Mouse (Mus musculus) heart, embryonic 13.5 days (tissue): ENCODE measurements around the gene Arl3. TPM values are rescaled to one million over a fixed set of nuclear protein-coding genes. Genes with fewer than 3 reads are reported as not detected.

Experiments
- ATAC-seq: fragments of 200-750 bp; cut with Nextera tagmentation; 2 replicates; pipeline ENCODE4 v1.8.0; 2017; ENCODE audit warnings: moderate TSS enrichment; ENCODE audit not compliant: insufficient number of reproducible peaks, low FRiP score, low TSS enrichment; ENCODE audit errors: extremely low read depth
- H3K27ac ChIP-seq: fragments of 300-500 bp; sonication (generic); replicated peaks from 2 replicates; pipeline ENCODE4 v1.5.1; 2015; ENCODE audit warnings: moderate library complexity, mild to moderate bottlenecking, inconsistent platforms
- H3K27me3 ChIP-seq: fragments of 300-500 bp; sonication (generic); replicated peaks from 2 replicates; pipeline ENCODE4 v1.6.1; 2015; ENCODE audit warnings: mild to moderate bottlenecking, inconsistent platforms
- H3K36me3 ChIP-seq: fragments of 300-500 bp; sonication (generic); 2 replicates; pipeline ENCODE4 v1.6.1; 2015; ENCODE audit warnings: mild to moderate bottlenecking, inconsistent platforms
- H3K4me1 ChIP-seq: fragments of 300-500 bp; sonication (generic); 2 replicates; pipeline ENCODE4 v1.6.1; 2015; ENCODE audit warnings: inconsistent platforms
- H3K4me2 ChIP-seq: fragments of 300-500 bp; sonication (generic); 2 replicates; pipeline ENCODE4 v1.6.1; 2015; ENCODE audit warnings: inconsistent platforms, mild to moderate bottlenecking, moderate library complexity
- H3K4me3 ChIP-seq: fragments of 300-500 bp; sonication (generic); 2 replicates; pipeline ENCODE4 v1.5.1; 2015; ENCODE audit warnings: moderate library complexity, mild to moderate bottlenecking, inconsistent platforms
- H3K9ac ChIP-seq: fragments of 300-500 bp; sonication (generic); 2 replicates; pipeline ENCODE4 v1.6.1; 2015; ENCODE audit warnings: inconsistent platforms, mild to moderate bottlenecking, moderate library complexity
- H3K9me3 ChIP-seq: fragments of 300-500 bp; sonication (generic); 2 replicates; pipeline ENCODE4 v1.6.1; 2016; ENCODE audit warnings: inconsistent platforms
- WGBS: fragments of 180-500 bp; shearing (Covaris S2); methylation state at CpG from one replicate; pipeline ENCODE4 v1.1.7; 2015; ENCODE audit warnings: mixed read lengths; 5-methylcytosine and 5-hydroxymethylcytosine counted together
- polyA plus RNA-seq: library from polyadenylated mRNA; unstranded; fragments of >200 nt; fragmentation: Nextera tagmentation; extraction: Ambion mirVana; gene quantifications from 2 replicates; pipeline ENCODE4 v1.2.1, GENCODE M21; 2015

The Arl3 gene
- polyA plus RNA-seq, 1 experiment from 2014 or later: 82.1 TPM

GRCm38 (mm10) chr19:46511263-46511662 is 61.7 kb downstream of the Arl3 start:
- Histone ChIP-seq H3K36me3 (peaks cover 93% of the 10 kb centered on the region), H3K4me3 (no peak overlapping the region), H3K9ac (0 out of 2 replicates have a peak overlapping the region, but pooled peaks have one; percentile 28), H3K4me1 (peaks cover 64% of the 10 kb centered on the region), H3K4me2 (no peak overlapping the region), H3K27me3 (no peaks in the 10 kb centered on the region), H3K27ac (peak overlapping the region; percentile 70), H3K9me3 (no peaks in the 10 kb centered on the region)
- 80% methylated on average over 10 of the region's 10 CpGs for WGBS
- no peak for ATAC-seq

DNA sequence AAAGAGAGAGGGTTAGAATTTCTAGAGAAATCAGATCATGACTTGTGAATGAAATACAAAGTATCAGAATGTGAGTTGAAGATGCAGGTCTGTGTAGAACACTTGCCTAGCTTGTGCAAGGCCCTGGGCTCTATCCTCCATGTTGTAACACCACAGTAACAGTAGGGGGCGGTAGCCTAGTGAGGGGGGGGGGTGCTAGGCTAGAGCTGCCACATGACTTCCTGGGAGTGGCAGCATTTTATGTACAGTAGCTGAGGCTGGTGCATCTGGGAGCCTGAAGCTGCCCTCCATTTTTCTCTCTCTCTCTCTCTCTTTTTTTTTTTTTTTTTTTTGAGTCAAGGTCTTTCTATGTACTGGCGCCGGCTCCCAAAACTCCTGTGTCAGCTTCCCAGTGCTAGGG is 62.2 kb downstream of the Arl3 start:
- 53% methylated on average over 3 of the region's 3 CpGs for WGBS
- no peak overlapping the region for H3K9ac ChIP-seq
- peak overlapping the region; percentile 70 for H3K27ac ChIP-seq
- H3K4me2 ChIP-seq: 0 out of 2 replicates have a peak overlapping the region, but pooled peaks have one; percentile 16
- no peaks in the 10 kb centered on the region for H3K9me3 ChIP-seq
- no peak overlapping the region for H3K4me3 ChIP-seq
- H3K36me3 ChIP-seq: peaks cover 93% of the 10 kb centered on the region
- ATAC-seq: no peak
- no peaks in the 10 kb centered on the region for H3K27me3 ChIP-seq
- H3K4me1 ChIP-seq: peaks cover 68% of the 10 kb centered on the region

DNA sequence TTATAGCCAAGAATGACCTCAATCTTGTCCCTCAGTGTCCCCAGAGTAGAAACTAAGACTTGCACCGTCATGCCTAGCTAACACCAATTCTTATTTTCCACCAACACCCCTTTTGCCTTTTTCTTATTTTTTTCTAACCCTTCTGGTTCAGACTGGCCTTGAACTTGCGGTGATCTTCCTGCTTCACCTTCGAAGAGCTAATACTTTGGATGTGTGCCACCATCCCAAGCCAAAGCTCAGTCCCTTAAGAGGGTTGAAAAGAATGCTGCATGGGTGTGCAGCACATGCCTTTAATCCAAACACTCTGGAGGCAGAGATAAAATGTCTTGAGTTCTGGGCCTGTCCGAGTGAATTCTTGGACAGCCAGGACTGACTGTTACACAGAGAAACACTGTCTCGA is 62.6 kb downstream of the Arl3 start:
- Histone ChIP-seq H3K36me3 (peaks cover 93% of the 10 kb centered on the region), H3K4me2 (peak overlapping the region; percentile 16; the same call in 1 of the 2 replicates), H3K4me1 (peaks cover 73% of the 10 kb centered on the region), H3K27ac (peak overlapping the region; percentile 70), H3K9me3 (no peaks in the 10 kb centered on the region), H3K9ac (peak overlapping the region; percentile 99), H3K4me3 (no peak overlapping the region), H3K27me3 (no peaks in the 10 kb centered on the region)
- ATAC-seq: no peak
- WGBS: 43% methylated on average over 5 of the region's 5 CpGs

- H3K4me1 ChIP-seq: peaks cover 79% of the 10 kb centered on the region
- H3K27me3 ChIP-seq: no peaks in the 10 kb centered on the region
- no peaks in the 10 kb centered on the region for H3K9me3 ChIP-seq
- no peak overlapping the region for H3K4me3 ChIP-seq
- H3K27ac ChIP-seq: peak overlapping the region; percentile 70
- peaks cover 91% of the 10 kb centered on the region for H3K36me3 ChIP-seq
- no peak for ATAC-seq
- peak overlapping the region; percentile 16 for H3K4me2 ChIP-seq
- 80% methylated on average over 4 of the region's 4 CpGs for WGBS
- H3K9ac ChIP-seq: peak overlapping the region; percentile 99
Measured at GRCm38 (mm10) chr19:46509736-46510135, 63.3 kb downstream of the Arl3 start.

- Histone ChIP-seq H3K4me3 (no peak overlapping the region), H3K4me2 (peak overlapping the region; percentile 8; the same call in 1 of the 2 replicates), H3K36me3 (peaks cover 85% of the 10 kb centered on the region), H3K27me3 (no peaks in the 10 kb centered on the region), H3K4me1 (peaks cover 85% of the 10 kb centered on the region), H3K9me3 (no peaks in the 10 kb centered on the region), H3K9ac (peak overlapping the region; percentile 99; the same call in 1 of the 2 replicates), H3K27ac (no peak overlapping the region)
- 70% methylated on average over 3 of the region's 3 CpGs for WGBS
- ATAC-seq: no peak
Measured at GRCm38 (mm10) chr19:46509202-46509601, 63.8 kb downstream of the Arl3 start.

DNA sequence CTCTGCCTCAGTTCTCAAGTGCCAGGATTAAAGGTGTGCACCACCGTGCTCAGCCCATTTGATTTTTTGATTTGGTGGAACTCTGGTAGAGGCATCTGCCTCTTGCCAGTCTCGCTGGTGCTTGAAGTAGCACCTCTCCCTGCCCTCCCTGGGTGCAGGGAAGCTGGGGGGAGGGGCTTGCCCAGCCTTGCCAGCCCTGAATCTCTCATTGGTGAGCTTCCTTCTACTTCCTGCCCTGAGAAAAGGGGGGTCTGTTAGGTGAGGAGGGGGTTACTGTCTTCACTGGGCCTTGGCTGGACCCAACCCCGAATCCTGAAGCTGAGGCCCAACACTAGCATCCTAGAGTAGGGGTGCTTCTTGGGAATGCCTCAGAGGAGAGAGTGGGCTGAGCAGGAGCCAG is 64.3 kb downstream of the Arl3 start:
- Histone ChIP-seq H3K4me2 (peak overlapping the region; percentile 8; the same call in 1 of the 2 replicates), H3K27me3 (no peaks in the 10 kb centered on the region), H3K9ac (peak overlapping the region; percentile 99), H3K9me3 (no peaks in the 10 kb centered on the region), H3K4me1 (peaks cover 87% of the 10 kb centered on the region), H3K4me3 (no peak overlapping the region), H3K36me3 (peaks cover 81% of the 10 kb centered on the region), H3K27ac (no peak overlapping the region)
- 67% methylated on average over 3 of the region's 3 CpGs for WGBS
- ATAC-seq: no peak

DNA sequence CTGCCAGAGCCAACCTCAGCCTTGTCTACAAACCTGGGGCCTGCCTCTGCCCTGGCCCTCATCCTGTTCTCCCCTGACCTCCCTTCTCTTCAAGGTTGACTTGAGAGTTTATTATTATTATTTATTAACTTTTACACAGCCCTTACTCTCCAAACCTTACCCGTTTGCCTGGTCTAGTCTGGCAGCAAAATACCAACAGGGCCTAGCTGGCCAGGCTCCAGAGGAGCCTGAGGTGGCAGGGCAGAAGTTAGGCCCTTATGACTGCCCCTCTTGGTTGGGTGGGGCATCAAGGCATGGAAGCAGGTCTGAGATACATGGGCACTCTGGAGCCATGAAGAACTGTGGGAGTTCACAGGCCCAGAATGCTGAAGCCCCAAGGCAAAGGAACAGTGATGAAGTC is 65.2 kb downstream of the Arl3 start:
- Histone ChIP-seq H3K9ac (peak overlapping the region; percentile 99), H3K27me3 (no peaks in the 10 kb centered on the region), H3K4me1 (peaks cover 87% of the 10 kb centered on the region), H3K4me3 (no peak overlapping the region), H3K27ac (peak overlapping the region; percentile 24; the same call in 1 of the 2 replicates), H3K4me2 (no peak overlapping the region), H3K36me3 (peaks cover 71% of the 10 kb centered on the region), H3K9me3 (no peaks in the 10 kb centered on the region)
- ATAC-seq: no peak
- WGBS: 75% methylated on average over 1 of the region's 1 CpGs

DNA sequence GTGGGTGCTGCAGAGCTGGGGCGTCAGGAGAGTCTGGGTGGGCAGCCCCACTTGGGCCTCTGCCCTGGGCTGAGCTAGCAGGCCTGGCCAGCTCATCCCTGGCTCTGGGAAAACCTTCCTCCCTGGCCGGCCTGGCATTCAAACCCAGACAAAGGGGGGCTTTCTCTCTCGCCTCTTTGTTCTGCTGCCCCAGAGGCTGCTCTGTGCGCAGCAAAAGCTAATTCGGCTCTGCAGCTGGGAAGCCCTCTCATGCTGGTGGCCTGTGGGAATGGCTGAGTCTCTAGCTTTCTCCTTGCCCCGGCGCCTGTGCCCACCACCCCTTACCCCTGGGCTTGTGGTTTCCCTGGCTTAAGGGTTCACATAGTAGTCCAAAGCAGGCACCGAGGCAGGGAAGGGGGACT is 65.8 kb downstream of the Arl3 start:
- H3K9ac ChIP-seq: peak overlapping the region; percentile 99
- 77% methylated on average over 8 of the region's 8 CpGs for WGBS
- no peaks in the 10 kb centered on the region for H3K9me3 ChIP-seq
- peaks cover 81% of the 10 kb centered on the region for H3K4me1 ChIP-seq
- H3K36me3 ChIP-seq: peaks cover 65% of the 10 kb centered on the region
- 0 out of 2 replicates have a peak overlapping the region, but pooled peaks have one; percentile 79 for H3K4me3 ChIP-seq
- H3K27ac ChIP-seq: peak overlapping the region; percentile 24; the same call in 1 of the 2 replicates
- peak overlapping the region; percentile 88 for H3K4me2 ChIP-seq
- ATAC-seq: no peak
- H3K27me3 ChIP-seq: no peaks in the 10 kb centered on the region

DNA sequence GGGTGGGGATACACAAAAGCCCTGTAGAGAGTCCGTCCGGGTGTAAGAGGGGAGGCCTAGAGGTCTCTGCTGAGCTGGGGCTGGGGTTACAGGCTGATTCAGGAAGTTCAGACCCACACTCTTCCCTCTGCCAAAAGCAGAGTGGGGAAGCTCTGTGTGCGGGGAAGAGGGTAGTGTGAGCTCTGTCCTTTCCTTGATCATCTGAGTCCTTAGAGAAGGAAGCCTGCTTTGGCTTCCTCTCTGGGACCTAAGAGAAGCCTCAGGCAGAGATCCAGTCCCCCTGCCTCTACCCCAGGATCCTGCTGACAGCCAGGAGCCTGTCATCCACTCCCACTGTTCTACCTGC is 66.7 kb downstream of the Arl3 start:
- peak overlapping the region; percentile 88 for H3K4me2 ChIP-seq
- peaks cover 74% of the 10 kb centered on the region for H3K4me1 ChIP-seq
- H3K27ac ChIP-seq: 0 out of 2 replicates have a peak overlapping the region, but pooled peaks have one; percentile 24
- no peaks in the 10 kb centered on the region for H3K9me3 ChIP-seq
- WGBS: 56% methylated on average over 3 of the region's 3 CpGs
- H3K27me3 ChIP-seq: no peaks in the 10 kb centered on the region
- peak overlapping the region; percentile 99 for H3K9ac ChIP-seq
- no peak for ATAC-seq
- peaks cover 57% of the 10 kb centered on the region for H3K36me3 ChIP-seq
- peak overlapping the region; percentile 79 for H3K4me3 ChIP-seq

GRCm38 (mm10) chr19:46505646-46506371 is 67.2 kb downstream of the Arl3 start:
- H3K27me3 ChIP-seq: no peaks in the 10 kb centered on the region
- peak overlapping the region; percentile 88 for H3K4me2 ChIP-seq
- H3K9me3 ChIP-seq: no peaks in the 10 kb centered on the region
- H3K4me1 ChIP-seq: peaks cover 69% of the 10 kb centered on the region
- peak overlapping the region; percentile 100 for H3K27ac ChIP-seq
- peaks cover 55% of the 10 kb centered on the region for H3K36me3 ChIP-seq
- no peak for ATAC-seq
- peak overlapping the region; percentile 79 for H3K4me3 ChIP-seq
- H3K9ac ChIP-seq: peak overlapping the region; percentile 99
- 69% methylated on average over 8 of the region's 8 CpGs for WGBS

GRCm38 (mm10) chr19:46504822-46505417 is 68.1 kb downstream of the Arl3 start:
- peak overlapping the region; percentile 99 for H3K9ac ChIP-seq
- peaks cover 60% of the 10 kb centered on the region for H3K4me1 ChIP-seq
- no peak for ATAC-seq
- no peaks in the 10 kb centered on the region for H3K9me3 ChIP-seq
- H3K4me3 ChIP-seq: peak overlapping the region; percentile 79
- 22% methylated on average over 9 of the region's 9 CpGs for WGBS
- H3K27ac ChIP-seq: peak overlapping the region; percentile 100
- H3K36me3 ChIP-seq: peaks cover 48% of the 10 kb centered on the region
- H3K27me3 ChIP-seq: no peaks in the 10 kb centered on the region
- H3K4me2 ChIP-seq: peak overlapping the region; percentile 88
